Mouse (Mus musculus) CH12F3 (cell line): Measurements from ENCODE around the gene Epb41l1.

ENCODE experiments used
- in situ Hi-C: fragments of 300-500 bp; cut with MboI; formaldehyde crosslinking; loops from 2 replicates; pipeline ENCODE4 v1.14.3; 2020; ENCODE audit warnings: low sequenced_read_pairs

Epb41l1 gene

DNA sequence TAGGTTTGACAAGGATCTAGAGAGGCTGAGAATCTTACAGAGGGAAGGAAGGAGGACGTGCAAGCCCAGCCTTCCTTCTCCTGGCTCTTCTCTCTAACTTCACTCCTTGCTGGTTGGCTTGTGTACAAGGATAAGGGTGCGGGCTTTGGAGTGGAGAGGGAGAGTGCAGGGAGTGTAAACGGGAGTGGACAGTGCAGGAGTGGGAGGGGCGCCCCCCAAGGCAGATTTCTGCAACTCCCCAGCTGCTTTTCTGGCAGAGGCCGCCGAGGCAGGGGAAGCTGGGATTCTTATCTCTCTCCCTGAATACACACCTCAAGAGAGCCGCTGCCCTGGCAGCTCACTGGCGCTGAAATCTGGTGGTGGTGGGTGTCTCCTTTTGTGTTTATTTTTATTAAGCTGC lies 1.9 kb downstream of the Epb41l1 start:
- in situ Hi-C loops, result no loop called here

DNA sequence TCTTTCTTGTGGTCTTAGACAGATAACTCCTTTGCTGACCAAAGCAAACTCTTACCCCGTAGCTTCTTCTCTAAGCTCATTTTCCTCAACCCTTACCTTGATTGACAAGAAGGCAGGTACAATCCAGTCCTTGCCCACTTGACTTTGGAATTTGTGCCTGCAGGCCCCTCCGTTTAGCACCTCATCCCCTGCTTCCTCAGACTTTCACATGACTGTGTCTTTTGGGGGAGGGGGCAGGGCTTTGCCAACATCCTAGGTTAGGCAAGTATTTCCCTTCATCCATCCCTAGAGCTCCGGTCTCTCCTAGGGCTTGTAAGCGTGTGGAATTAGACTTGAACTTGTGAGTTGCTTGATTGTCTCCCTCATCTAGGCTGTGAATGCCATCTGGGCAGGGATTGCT lies 3.0 kb downstream of the Epb41l1 start:
- in situ Hi-C loops, result no loop called here

GRCm38 (mm10) chr2:156425618-156426017 lies 4.9 kb downstream of the Epb41l1 start:
- in situ Hi-C loops, result no loop called here

DNA sequence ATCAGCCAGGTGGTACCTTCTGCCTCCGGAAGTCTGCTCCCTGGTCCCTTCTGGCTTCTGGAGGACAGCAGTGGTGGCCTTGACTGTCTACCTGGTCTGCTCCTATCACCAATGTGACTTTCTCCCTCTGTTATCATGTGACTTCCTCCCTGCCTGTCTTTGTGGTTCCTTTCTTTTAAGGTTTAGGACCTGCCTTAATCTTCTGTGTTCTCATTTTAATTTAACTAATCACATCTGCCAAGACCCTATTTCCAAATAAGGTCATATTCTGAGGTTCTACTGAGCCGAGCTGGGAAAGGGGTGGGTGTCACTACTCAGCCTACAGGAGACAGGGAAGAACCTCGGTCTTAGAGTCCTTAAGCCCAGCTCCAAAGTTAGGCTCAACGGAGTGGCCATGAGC lies 5.4 kb downstream of the Epb41l1 start:
- in situ Hi-C loops, result no loop called here

DNA sequence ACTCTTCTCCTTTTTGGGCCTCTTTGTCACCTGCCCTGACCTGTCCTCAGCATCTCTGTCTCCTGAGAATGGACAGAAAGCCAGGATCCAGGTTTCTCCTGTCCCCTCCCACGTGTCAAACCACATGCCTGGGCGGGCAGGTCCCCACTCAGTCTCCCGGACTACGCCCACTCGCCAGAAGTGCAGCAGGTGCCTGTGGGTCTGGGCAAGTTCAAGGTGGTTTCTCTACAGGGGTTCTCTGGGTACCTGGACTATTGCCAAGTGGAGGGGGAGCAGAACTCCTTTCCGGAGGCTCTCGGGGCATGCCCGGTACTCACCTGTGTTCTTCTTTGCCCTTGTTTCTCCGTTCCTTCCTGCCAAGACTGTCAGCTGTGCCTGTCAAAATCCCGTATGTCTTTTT lies 9.1 kb downstream of the Epb41l1 start:
- in situ Hi-C loops, result no loop called here

GRCm38 (mm10) chr2:156430326-156430725 lies 9.6 kb downstream of the Epb41l1 start:
- in situ Hi-C loops, result no loop called here

- in situ Hi-C loops, result no loop called here
Measured at GRCm38 (mm10) chr2:156431409-156431808, 10.7 kb downstream of the Epb41l1 start.

- in situ Hi-C loops, result no loop called here
Measured at GRCm38 (mm10) chr2:156432086-156432485, 11.4 kb downstream of the Epb41l1 start.

GRCm38 (mm10) chr2:156432874-156433868 lies 12.5 kb downstream of the Epb41l1 start:
- in situ Hi-C loops, result no loop called here

DNA sequence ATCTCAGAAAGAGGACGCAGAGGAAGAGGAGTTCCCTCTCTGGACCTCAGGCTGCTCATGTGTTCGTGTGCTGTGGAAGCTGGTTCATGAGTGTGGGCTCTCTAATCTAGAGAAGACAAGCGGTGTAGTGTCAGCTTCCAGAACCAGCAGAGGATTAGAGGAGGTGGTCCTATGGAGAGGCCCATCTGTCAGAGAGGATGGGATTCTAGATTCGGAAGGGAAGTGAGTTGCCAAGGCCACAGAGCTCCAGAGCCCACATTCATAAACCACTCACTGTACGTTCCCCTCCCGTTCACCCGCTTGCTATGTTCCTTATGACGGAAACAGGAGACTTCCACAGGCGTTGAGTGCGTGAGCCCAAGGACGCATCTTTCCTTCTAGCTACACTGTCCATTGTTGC lies 16.9 kb downstream of the Epb41l1 start:
- in situ Hi-C loops, result no loop called here

- in situ Hi-C loops, result no loop called here
Measured at GRCm38 (mm10) chr2:156439666-156440462, 19.2 kb downstream of the Epb41l1 start.

GRCm38 (mm10) chr2:156441909-156442308 lies 21.2 kb downstream of the Epb41l1 start:
- in situ Hi-C loops, result no loop called here

GRCm38 (mm10) chr2:156443323-156443722 lies 22.6 kb downstream of the Epb41l1 start:
- in situ Hi-C loops, result no loop called here

GRCm38 (mm10) chr2:156446489-156447035 lies 25.9 kb downstream of the Epb41l1 start:
- in situ Hi-C loops, result no loop called here

- in situ Hi-C loops, result no loop called here
Measured at GRCm38 (mm10) chr2:156447413-156448295, 26.9 kb downstream of the Epb41l1 start.

GRCm38 (mm10) chr2:156451225-156452148 lies 30.8 kb downstream of the Epb41l1 start:
- in situ Hi-C loops, result no loop called here

DNA sequence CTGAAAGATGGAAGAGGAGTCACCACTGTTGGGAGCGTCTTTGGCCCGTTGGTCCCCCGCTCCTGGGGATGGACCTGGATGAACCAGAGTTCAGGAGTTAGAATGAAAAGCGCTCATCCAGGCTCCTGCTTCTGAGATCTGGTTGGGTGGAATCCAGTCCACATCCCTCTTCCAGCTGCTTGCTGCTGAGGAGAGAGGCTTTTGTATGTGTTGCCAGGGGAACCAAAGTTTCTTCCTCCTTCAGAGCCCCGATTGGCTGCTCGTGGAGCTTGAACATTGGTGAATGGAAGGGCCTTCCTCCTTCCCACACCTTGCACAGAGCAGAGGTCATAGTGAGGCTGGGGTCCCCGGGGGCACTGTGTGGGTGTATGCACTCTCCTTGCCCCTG lies 31.4 kb downstream of the Epb41l1 start:
- in situ Hi-C loops, result no loop called here

DNA sequence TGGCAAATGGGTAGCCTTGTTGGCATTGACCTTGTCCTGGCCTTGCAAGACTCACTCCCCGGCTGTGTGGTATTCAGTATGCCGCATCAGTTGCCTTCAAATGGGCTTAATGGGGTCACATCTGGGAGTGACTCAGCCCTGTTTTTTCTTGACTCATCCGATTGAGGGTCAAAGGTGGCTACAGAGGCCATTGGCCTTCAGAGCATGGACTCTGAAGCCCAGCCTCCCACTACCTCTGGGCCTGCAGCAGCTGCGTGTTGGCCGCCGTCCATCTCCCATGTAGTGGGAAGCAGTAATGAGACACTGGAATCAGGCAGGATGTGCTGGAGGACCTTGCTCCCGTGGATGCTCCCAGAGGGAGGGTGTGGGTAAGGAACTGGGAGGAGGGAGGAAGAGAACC lies 33.1 kb downstream of the Epb41l1 start:
- in situ Hi-C loops, result no loop called here

- in situ Hi-C loops, result no loop called here
Measured at GRCm38 (mm10) chr2:156455508-156456108, 34.9 kb downstream of the Epb41l1 start.
